ENCODE assay signal across 10 mouse cellular contexts in genomic region chr4:151904098-151904497, GRCm38 (mm10). TPM values are rescaled to one million over a fixed set of nuclear protein-coding genes. Genes with fewer than 3 reads are reported as not detected.
DNase-seq lines count a peak whose midpoint lies in the region; ATAC-seq and TF ChIP-seq lines count a peak whose summit lies in the region.
"Had no signal": no experiment of that assay in that cellular context is flagged by ENCODE, and none has a peak within 500 bp of the region (broad histone marks: within the 10 kb centered on the region; RNA-seq: fewer than 3 reads in every experiment).

No protein-coding gene starts in this region.

- H3K9ac ChIP-seq in forebrain, embryonic 15.5 days (replicated peaks): no peak overlapping the region
- H3K9ac ChIP-seq: embryonic facial prominence, embryonic 12.5 days had no signal

- no peak overlapping the region for H3K27ac ChIP-seq in heart, embryonic 10.5 days
- H3K27ac ChIP-seq in midbrain, embryonic 10.5 days (replicated peaks): no peak overlapping the region
- H3K27ac ChIP-seq in thymus, adult 2 months (ENCODE audit: control insufficient read depth, insufficient read depth, low read length): no peak overlapping the region
- H3K27ac ChIP-seq in forebrain, embryonic 15.5 days (replicated peaks): no peak overlapping the region
- H3K27ac ChIP-seq: embryonic facial prominence, embryonic 12.5 days had no signal

- H3K36me3 ChIP-seq in heart, embryonic 10.5 days: no peaks in the 10 kb centered on the region
- H3K36me3 ChIP-seq in midbrain, embryonic 10.5 days: no peaks in the 10 kb centered on the region
- no peaks in the 10 kb centered on the region for H3K36me3 ChIP-seq in thymus, adult 2 months (ENCODE audit: control insufficient read depth, insufficient read depth, low read length)
- no peaks in the 10 kb centered on the region for H3K36me3 ChIP-seq in forebrain, embryonic 15.5 days
- H3K36me3 ChIP-seq: embryonic facial prominence, embryonic 12.5 days had no signal

- TF ChIP-seq CTCF in thymus, adult 2 months (IDR thresholded peaks at IDR 0.05; ENCODE audit: borderline replicate concordance, control insufficient read depth, extremely low read depth, insufficient read depth, low read length, poor library complexity): no peak

- peaks cover 24% of the 10 kb centered on the region for H3K4me1 ChIP-seq in heart, embryonic 10.5 days
- peaks cover 35% of the 10 kb centered on the region for H3K4me1 ChIP-seq in midbrain, embryonic 10.5 days
- H3K4me1 ChIP-seq in thymus, adult 2 months (replicated peaks; ENCODE audit: control insufficient read depth, insufficient read depth, low read length): no peaks in the 10 kb centered on the region
- peaks cover 4% of the 10 kb centered on the region for H3K4me1 ChIP-seq in forebrain, embryonic 15.5 days
- H3K4me1 ChIP-seq: embryonic facial prominence, embryonic 12.5 days had no signal

- no peak for ATAC-seq in forebrain, embryonic 15.5 days (replicated peaks)

- TF ChIP-seq POLR2A in thymus, adult 2 months (IDR thresholded peaks at IDR 0.05; ENCODE audit: control insufficient read depth, extremely low read depth, insufficient read depth, low read length, poor library complexity): no peak

- 42% methylated on average over 11 of the region's 11 CpGs for WGBS in heart, embryonic 10.5 days
- 66% methylated on average over 11 of the region's 11 CpGs for WGBS in midbrain, embryonic 10.5 days
- WGBS in thymus, adult 2 months: 80% methylated on average over 11 of the region's 11 CpGs
- 55% methylated on average over 11 of the region's 11 CpGs for WGBS in forebrain, embryonic 15.5 days

- H3K4me3 ChIP-seq in heart, embryonic 10.5 days: no peak overlapping the region
- no peak overlapping the region for H3K4me3 ChIP-seq in midbrain, embryonic 10.5 days
- no peak overlapping the region for H3K4me3 ChIP-seq in thymus, adult 2 months (ENCODE audit: control insufficient read depth, insufficient read depth, low read length)
- no peak overlapping the region for H3K4me3 ChIP-seq in forebrain, embryonic 15.5 days
- H3K4me3 ChIP-seq: embryonic facial prominence, embryonic 12.5 days had no signal

- H3K9me3 ChIP-seq in heart, embryonic 10.5 days: no peaks in the 10 kb centered on the region
- peaks cover 4% of the 10 kb centered on the region for H3K9me3 ChIP-seq in midbrain, embryonic 10.5 days (replicated peaks)
- H3K9me3 ChIP-seq in forebrain, embryonic 15.5 days: no peaks in the 10 kb centered on the region
- H3K9me3 ChIP-seq: embryonic facial prominence, embryonic 12.5 days had no signal

- DNase-seq in heart, adult 11 months: peak; percentile 97
- no peak for DNase-seq in heart, embryonic 10.5 days (ENCODE audit: low spot score)
- DNase-seq in gastrocnemius, postnatal 10 days: peak; percentile 34
- DNase-seq in heart, postnatal 4 days: peak; percentile 76
- DNase-seq in lung, postnatal 14 days: peak; percentile 62
- no peak for DNase-seq in midbrain, embryonic 10.5 days (ENCODE audit: low spot score)
- no peak for DNase-seq in thymus, adult 2 months
- DNase-seq: right cerebral cortex, adult 18-20 months had no signal

- no peak overlapping the region for H3K4me2 ChIP-seq in forebrain, embryonic 15.5 days (replicated peaks)
- H3K4me2 ChIP-seq: embryonic facial prominence, embryonic 12.5 days had no signal

- H3K27me3 ChIP-seq in heart, embryonic 10.5 days (ENCODE audit: insufficient read depth, poor library complexity, severe bottlenecking): peaks cover 16% of the 10 kb centered on the region; the same call in 1 of the 2 replicates
- H3K27me3 ChIP-seq in midbrain, embryonic 10.5 days (ENCODE audit: low read depth, poor library complexity, severe bottlenecking): peaks cover 46% of the 10 kb centered on the region
- H3K27me3 ChIP-seq in thymus, adult 2 months (ENCODE audit: control insufficient read depth, insufficient read depth, low read length): no peaks in the 10 kb centered on the region
- no peaks in the 10 kb centered on the region for H3K27me3 ChIP-seq in forebrain, embryonic 15.5 days

RNA-seq across cellular contexts. Expression of gene Dnajc11, which starts 29.4 kb away (rescaled TPM):
- polyA plus RNA-seq in heart, embryonic 10.5 days (2016; fragmentation: Nextera tagmentation; extraction: Ambion mirVana): 80.5 and 85.8 TPM in 2 replicates
- total RNA-seq in gastrocnemius, postnatal 10 days (2021): 10 to 100 TPM; 72.1 to 72.3 TPM
- 10 to 100 TPM; 96.2 to 99.0 TPM for total RNA-seq in heart, postnatal 4 days (2021)
- 107 and 108 TPM in 2 replicates for polyA plus RNA-seq in midbrain, embryonic 10.5 days (2016; fragmentation: Nextera tagmentation; extraction: Ambion mirVana)
- 61.4 and 67.0 TPM in 2 replicates for polyA plus RNA-seq in thymus, adult 2 months (2012; rRNA removed)
- polyA plus RNA-seq in forebrain, embryonic 15.5 days (2015; fragmentation: Nextera tagmentation; extraction: Ambion mirVana): 81.1 and 82.4 TPM in 2 replicates

RNA-seq across cellular contexts. Expression of gene Camta1, which starts 42.4 kb away (rescaled TPM):
- polyA plus RNA-seq in heart, embryonic 10.5 days (2016; fragmentation: Nextera tagmentation; extraction: Ambion mirVana): 115 and 123 TPM in 2 replicates
- 10 to 100 TPM; 71.6 to 82.8 TPM for total RNA-seq in gastrocnemius, postnatal 10 days (2021)
- 100 to 1,000 TPM; 152 to 172 TPM for total RNA-seq in heart, postnatal 4 days (2021)
- 137 and 141 TPM in 2 replicates for polyA plus RNA-seq in midbrain, embryonic 10.5 days (2016; fragmentation: Nextera tagmentation; extraction: Ambion mirVana)
- polyA plus RNA-seq in thymus, adult 2 months (2012; rRNA removed): 23.6 and 27.1 TPM in 2 replicates
- 130 and 141 TPM in 2 replicates for polyA plus RNA-seq in forebrain, embryonic 15.5 days (2015; fragmentation: Nextera tagmentation; extraction: Ambion mirVana)

Comparison
In these comparisons a context has a peak if more than half of its experiments do, and no peak if none do; other contexts are left out.
1. DNase-seq: peak in heart, adult 11 months (single experiment), gastrocnemius, postnatal 10 days (single experiment), heart, postnatal 4 days (single experiment) and lung, postnatal 14 days (single experiment); none in heart, embryonic 10.5 days (single experiment), midbrain, embryonic 10.5 days (single experiment) and thymus, adult 2 months (single experiment).